ENCODE assay signal across 9 mouse cellular contexts in the genomic region with DNA sequence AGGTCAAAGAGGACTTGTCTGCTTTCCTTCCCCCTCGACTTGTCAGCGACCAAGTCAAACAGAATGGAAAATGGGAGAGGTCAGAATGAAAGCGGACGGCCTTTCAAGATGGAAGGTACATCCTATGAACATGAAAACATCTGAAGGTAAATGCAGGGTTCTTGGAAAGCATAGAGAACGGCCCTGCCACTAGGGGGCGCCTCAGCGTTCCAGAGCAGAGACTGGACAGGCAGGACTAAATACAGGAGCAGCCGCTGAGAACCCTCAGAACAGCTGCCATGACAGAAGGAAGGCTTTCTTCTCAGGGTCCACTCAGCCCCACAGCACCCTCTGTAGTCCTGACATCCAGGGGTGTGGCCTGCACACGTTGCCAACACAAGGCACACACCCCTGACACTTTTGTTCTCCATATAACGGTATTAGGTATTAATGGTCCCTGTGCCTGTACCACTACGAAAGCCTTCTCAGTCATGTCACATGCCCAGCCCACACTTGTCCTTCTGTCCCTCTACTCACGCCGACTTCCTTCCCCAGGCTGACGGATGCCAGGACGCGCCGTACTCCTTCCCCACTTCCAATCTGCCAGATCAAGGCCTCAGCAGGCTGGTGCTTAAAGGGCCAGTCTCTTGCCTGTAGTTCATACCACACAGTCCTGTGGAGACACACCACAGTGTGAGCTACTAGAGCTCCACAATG. TPM values are rescaled to one million over a fixed set of nuclear protein-coding genes. Genes with fewer than 3 reads are reported as not detected.
DNase-seq lines count a peak whose midpoint lies in the region; ATAC-seq and TF ChIP-seq lines count a peak whose summit lies in the region.
"Had no signal": no experiment of that assay in that cellular context is flagged by ENCODE, and none has a peak within 500 bp of the region (broad histone marks: within the 10 kb centered on the region; RNA-seq: fewer than 3 reads in every experiment).

No protein-coding gene starts in this region.

- peaks cover 49% of the 10 kb centered on the region for H3K4me1 ChIP-seq in forebrain, embryonic 10.5 days
- H3K4me1 ChIP-seq in forebrain, embryonic 12.5 days: no peaks in the 10 kb centered on the region; the same call in 1 of the 2 replicates
- H3K4me1 ChIP-seq in forebrain, embryonic 16.5 days (replicated peaks; ENCODE audit: control insufficient read depth, insufficient read depth, low read length): no peaks in the 10 kb centered on the region

- H3K9ac ChIP-seq in forebrain, embryonic 12.5 days: no peak overlapping the region
- H3K9ac ChIP-seq in forebrain, embryonic 16.5 days (replicated peaks; ENCODE audit: low read depth, low read length): no peak overlapping the region
- H3K9ac ChIP-seq: limb, embryonic 15.5 days had no signal

- ATAC-seq in forebrain, embryonic 12.5 days (ENCODE audit: low FRiP score): no peak
- no peak for ATAC-seq in forebrain, embryonic 16.5 days

- no peak overlapping the region for H3K4me3 ChIP-seq in forebrain, embryonic 10.5 days
- no peak overlapping the region for H3K4me3 ChIP-seq in forebrain, embryonic 12.5 days (replicated peaks)
- no peak overlapping the region for H3K4me3 ChIP-seq in forebrain, embryonic 16.5 days (replicated peaks; ENCODE audit: low read length)
- H3K4me3 ChIP-seq: limb, embryonic 15.5 days had no signal

- 90% methylated on average over 17 of the region's 17 CpGs for WGBS in forebrain, embryonic 10.5 days
- 84% methylated on average over 17 of the region's 17 CpGs for WGBS in forebrain, embryonic 12.5 days
- 84% methylated on average over 17 of the region's 17 CpGs for WGBS in forebrain, embryonic 16.5 days

- intact Hi-C loops in left cerebral cortex, postnatal 25 days (cut with DNase I): loop anchor here (10.0 kb wide), 1 partner anchor 375 kb away; no protein-coding TSS in a partner anchor

- peaks cover 44% of the 10 kb centered on the region for H3K36me3 ChIP-seq in forebrain, embryonic 10.5 days (replicated peaks)
- H3K36me3 ChIP-seq in forebrain, embryonic 12.5 days (replicated peaks): peaks cover 31% of the 10 kb centered on the region; the same call in 1 of the 2 replicates
- peaks cover 2% of the 10 kb centered on the region; the same call in 1 of the 2 replicates for H3K36me3 ChIP-seq in forebrain, embryonic 16.5 days (ENCODE audit: control insufficient read depth, insufficient read depth)

- peak; percentile 44; the same call in 1 of the 2 replicates for TF ChIP-seq CTCF in brain, embryonic 14.5 days (IDR thresholded peaks at IDR 0.05; ENCODE audit: borderline replicate concordance, extremely low read depth, insufficient read depth, insufficient read length)

- H3K9me3 ChIP-seq in forebrain, embryonic 10.5 days: no peaks in the 10 kb centered on the region
- no peaks in the 10 kb centered on the region for H3K9me3 ChIP-seq in forebrain, embryonic 12.5 days
- no peaks in the 10 kb centered on the region for H3K9me3 ChIP-seq in forebrain, embryonic 16.5 days (ENCODE audit: control insufficient read depth, low read length)
- H3K9me3 ChIP-seq: limb, embryonic 15.5 days had no signal

- no peak for DNase-seq in forebrain, embryonic 10.5 days (ENCODE audit: extremely low spot score, low spot score)
- DNase-seq in retina, embryonic 14.5 days (ENCODE audit: low spot score): peak; percentile 43
- DNase-seq in retina, postnatal 1 day: no peak
- no peak for DNase-seq in brain, embryonic 14.5 days (ENCODE audit: low read depth)
- DNase-seq in left cerebral cortex, postnatal 25 days (ENCODE audit: low spot score in 2 of 2): peak; percentile 26 to 32
- peak; percentile 44 for DNase-seq in thymus, postnatal 0 days (ENCODE audit: low spot score)

- H3K27me3 ChIP-seq in forebrain, embryonic 10.5 days (ENCODE audit: poor library complexity, severe bottlenecking): peaks cover 12% of the 10 kb centered on the region; the same call in 1 of the 2 replicates
- H3K27me3 ChIP-seq in forebrain, embryonic 12.5 days: no peaks in the 10 kb centered on the region
- H3K27me3 ChIP-seq in forebrain, embryonic 16.5 days (replicated peaks; ENCODE audit: control insufficient read depth, insufficient read depth, low read length): no peaks in the 10 kb centered on the region
- H3K27me3 ChIP-seq: limb, embryonic 15.5 days had no signal

- TF ChIP-seq POLR2A in brain, embryonic 14.5 days (IDR thresholded peaks at IDR 0.05; ENCODE audit: borderline replicate concordance, extremely low read depth, insufficient read depth, insufficient read length, poor library complexity, severe bottlenecking): no peak

- H3K27ac ChIP-seq in forebrain, embryonic 10.5 days: 0 out of 2 replicates have a peak overlapping the region, but pooled peaks have one; percentile 15
- H3K27ac ChIP-seq in forebrain, embryonic 12.5 days: no peak overlapping the region
- no peak overlapping the region for H3K27ac ChIP-seq in forebrain, embryonic 16.5 days (ENCODE audit: low read length)
- H3K27ac ChIP-seq: limb, embryonic 15.5 days had no signal

- no peak overlapping the region for H3K4me2 ChIP-seq in forebrain, embryonic 12.5 days
- H3K4me2 ChIP-seq in forebrain, embryonic 16.5 days (ENCODE audit: low read length): no peak overlapping the region
- H3K4me2 ChIP-seq: limb, embryonic 15.5 days had no signal

RNA-seq across cellular contexts. Expression of gene Lgals9, which starts 35.2 kb away (rescaled TPM):
- polyA plus RNA-seq in forebrain, embryonic 10.5 days (2016; fragmentation: Nextera tagmentation; extraction: Ambion mirVana): 2.0 and 2.6 TPM in 2 replicates
- polyA plus RNA-seq in forebrain, embryonic 12.5 days (2016; fragmentation: Nextera tagmentation; extraction: Ambion mirVana): 4.8 and 5.7 TPM in 2 replicates
- 6.1 and 8.8 TPM in 2 replicates for polyA plus RNA-seq in brain, embryonic 14.5 days (2012; rRNA removed)
- 1 to 10 TPM; 4.8 to 4.9 TPM for total RNA-seq in left cerebral cortex, postnatal 25 days (2021)
- 421 and 488 TPM in 2 replicates for polyA plus RNA-seq in thymus, postnatal 0 days (2015; fragmentation: Nextera tagmentation; extraction: Ambion mirVana)
- polyA plus RNA-seq in forebrain, embryonic 16.5 days (2015; fragmentation: Nextera tagmentation; extraction: Ambion mirVana): 6.8 and 8.3 TPM in 2 replicates

Comparison
In these comparisons a context has a peak if more than half of its experiments do, and no peak if none do; other contexts are left out.
1. DNase-seq: peak in retina, embryonic 14.5 days (single experiment), left cerebral cortex, postnatal 25 days (2 of 2) and thymus, postnatal 0 days (single experiment); none in forebrain, embryonic 10.5 days (single experiment), retina, postnatal 1 day (single experiment) and brain, embryonic 14.5 days (single experiment).
2. RNA of gene Lgals9, which starts 35.2 kb away (polyA plus RNA-seq): 421 to 488 TPM in thymus, postnatal 0 days; 6.1 to 8.8 TPM in brain, embryonic 14.5 days, 6.8 to 8.3 TPM in forebrain, embryonic 16.5 days, 4.8 to 5.7 TPM in forebrain, embryonic 12.5 days and 2.0 to 2.6 TPM in forebrain, embryonic 10.5 days; every median in the first group is over 10 times any median in the second.